Mouse (Mus musculus) kidney, postnatal 0 days (tissue): ENCODE data around the gene Cit. TPM values are rescaled to one million over a fixed set of nuclear protein-coding genes. Genes with fewer than 3 reads are reported as not detected.

Source experiments
- ATAC-seq: fragments of 200-750 bp; cut with Nextera tagmentation; replicated peaks from 2 replicates; pipeline ENCODE4 v1.8.0; 2017; ENCODE audit warnings: low read depth, moderate number of reproducible peaks, moderate TSS enrichment, moderate library complexity; ENCODE audit not compliant: low FRiP score
- DNase-seq: peaks from one replicate; pipeline ENCODE4 v3.0.0-alpha.2; 2016; ENCODE audit warnings: low spot score
- H3K27ac ChIP-seq: fragments of 300-500 bp; sonication (generic); 2 replicates; pipeline ENCODE4 v1.5.1; 2014; ENCODE audit warnings: mild to moderate bottlenecking
- H3K27me3 ChIP-seq: fragments of 300-500 bp; sonication (generic); 2 replicates; pipeline ENCODE4 v1.6.1; 2014; ENCODE audit warnings: low read length, mixed read lengths; ENCODE audit not compliant: insufficient read depth
- H3K36me3 ChIP-seq: fragments of 300-500 bp; sonication (generic); 2 replicates; pipeline ENCODE4 v1.6.1; 2014; ENCODE audit warnings: low read length, mixed read lengths; ENCODE audit not compliant: insufficient read depth
- H3K4me1 ChIP-seq: fragments of 300-500 bp; sonication (generic); replicated peaks from 2 replicates; pipeline ENCODE4 v1.6.1; 2014; ENCODE audit warnings: antibody characterized with exemption, low read length, mixed read lengths; ENCODE audit not compliant: insufficient read depth
- H3K4me2 ChIP-seq: fragments of 300-500 bp; sonication (generic); 2 replicates; pipeline ENCODE4 v1.6.1; 2014; ENCODE audit warnings: mild to moderate bottlenecking, low read length, moderate library complexity, mixed read lengths
- H3K4me3 ChIP-seq: fragments of 300-500 bp; sonication (generic); replicated peaks from 2 replicates; pipeline ENCODE4 v1.5.1; 2014; ENCODE audit warnings: low read depth, low read length
- H3K9ac ChIP-seq: fragments of 300-500 bp; sonication (generic); 2 replicates; pipeline ENCODE4 v1.6.1; 2014; ENCODE audit warnings: low read depth, low read length
- H3K9me3 ChIP-seq: fragments of 300-500 bp; sonication (generic); replicated peaks from 2 replicates; pipeline ENCODE4 v1.6.1; 2016; ENCODE audit warnings: low read length, inconsistent platforms, mixed read lengths
- CTCF ChIP-seq: IDR thresholded peaks from 2 replicates; pipeline ENCODE4 v1.5.1; 2016; ENCODE audit warnings: antibody characterized with exemption, low read depth, mild to moderate bottlenecking, moderate library complexity
- WGBS: fragments of 180-500 bp; shearing (Covaris S2); extraction: QIAGEN DNeasy Blood & Tissue Kit; methylation state at CpG from one replicate; pipeline ENCODE4 v1.1.7; 2014; 5-methylcytosine and 5-hydroxymethylcytosine counted together
- polyA plus RNA-seq: library from polyadenylated mRNA; unstranded; fragments of >200 nt; fragmentation: Nextera tagmentation; extraction: Ambion mirVana; gene quantifications from 2 replicates; pipeline ENCODE4 v1.2.1, GENCODE M21; 2015

The Cit gene
- polyA plus RNA-seq, 1 experiment from 2014 or later = 8.8 TPM

DNA sequence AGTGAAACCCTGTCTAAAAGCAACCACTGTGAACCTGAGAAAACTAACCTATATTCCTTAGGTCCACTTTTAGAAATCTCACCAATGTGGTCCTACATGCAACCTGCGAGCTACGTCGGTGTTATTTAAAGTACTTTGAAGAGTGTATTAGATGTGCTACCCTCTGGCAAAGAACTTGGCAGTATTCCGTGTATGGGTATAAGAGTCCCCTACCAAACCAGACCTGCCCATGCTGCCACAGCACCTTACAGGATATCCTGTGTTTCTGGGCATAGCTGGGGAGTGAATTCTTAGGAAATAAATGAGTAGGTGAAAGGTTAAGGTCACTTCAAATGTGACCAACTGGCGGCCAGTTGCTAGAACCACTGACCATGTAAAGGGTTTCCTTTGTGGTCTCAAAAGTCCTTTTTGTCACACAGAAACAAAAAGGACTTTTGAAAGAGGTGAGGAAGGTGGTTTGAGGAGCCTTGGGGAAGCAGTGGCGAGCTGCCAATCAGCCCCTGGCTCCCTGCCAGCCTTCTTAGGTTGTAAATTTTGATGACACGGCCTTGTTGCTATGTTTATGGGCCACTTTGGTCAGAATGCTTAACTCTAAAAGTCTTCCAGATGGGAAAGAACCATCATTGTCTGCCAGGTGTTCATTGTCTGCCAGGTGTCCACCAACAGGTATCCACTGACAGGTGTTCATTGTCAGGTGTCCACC, 137.7 kb downstream of the Cit start:
- ATAC-seq (no peak), DNase-seq (peak; percentile 46)
- TF ChIP-seq CTCF = no peak
- 0 out of 2 replicates have a peak, but pooled peaks cover 3% of the 10 kb centered on the region for H3K36me3 ChIP-seq
- no peak overlapping the region for H3K9ac ChIP-seq
- no peaks in the 10 kb centered on the region for H3K27me3 ChIP-seq
- H3K4me2 ChIP-seq = no peak overlapping the region
- H3K4me3 ChIP-seq = no peak overlapping the region
- H3K27ac ChIP-seq = peak overlapping the region; percentile 37
- no peaks in the 10 kb centered on the region for H3K9me3 ChIP-seq
- 51% methylated on average over 7 of the region's 7 CpGs for WGBS
- H3K4me1 ChIP-seq = peaks cover 14% of the 10 kb centered on the region

DNA sequence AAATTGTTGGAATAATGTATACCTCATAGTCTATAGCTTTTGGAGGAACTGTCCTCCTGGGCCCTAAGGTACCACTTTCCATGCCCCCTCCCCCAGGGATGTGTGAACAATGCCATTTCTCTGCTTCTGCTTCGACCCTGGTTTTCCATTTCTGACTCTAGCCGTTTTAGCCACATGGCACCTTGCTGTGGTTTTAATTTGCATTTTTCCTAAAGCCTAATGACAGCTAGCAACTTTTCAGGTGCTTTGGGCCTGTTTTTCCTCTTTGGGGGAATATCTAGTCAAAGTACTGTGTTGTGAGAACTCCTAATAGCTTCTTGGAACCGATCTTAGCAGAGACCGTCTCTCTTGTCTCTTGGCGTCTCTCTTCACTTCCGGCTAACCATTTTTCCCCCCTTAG, 139.3 kb downstream of the Cit start:
- Histone ChIP-seq H3K4me1 (peaks cover 7% of the 10 kb centered on the region; the same call in 1 of the 2 replicates), H3K4me3 (no peak overlapping the region), H3K4me2 (no peak overlapping the region), H3K27me3 (no peaks in the 10 kb centered on the region), H3K9me3 (no peaks in the 10 kb centered on the region), H3K36me3 (0 out of 2 replicates have a peak, but pooled peaks cover 7% of the 10 kb centered on the region), H3K9ac (no peak overlapping the region), H3K27ac (no peak overlapping the region)
- 98% methylated on average over 6 of the region's 6 CpGs for WGBS
- ATAC-seq = no peak
- DNase-seq = no peak
- TF ChIP-seq CTCF = no peak

DNA sequence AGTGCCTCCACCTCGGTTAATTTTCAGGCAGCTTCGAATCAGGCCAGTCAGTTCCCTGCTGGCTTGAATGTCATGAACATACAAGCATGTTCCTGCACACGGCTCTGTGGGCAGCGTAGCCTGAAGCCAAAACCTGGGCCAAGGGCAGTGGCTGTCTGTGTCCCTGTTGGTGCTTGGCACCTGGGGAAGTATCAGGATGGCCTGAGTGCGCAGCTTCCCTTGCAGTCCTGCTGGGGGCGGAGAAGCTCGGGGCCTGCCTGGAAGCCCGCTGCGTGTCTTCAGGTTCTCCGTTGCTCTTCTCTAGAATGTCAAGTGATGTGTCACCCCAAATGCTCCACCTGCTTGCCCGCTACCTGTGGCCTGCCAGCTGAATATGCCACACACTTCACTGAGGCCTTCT, 140.0 kb downstream of the Cit start:
- Histone ChIP-seq H3K36me3 (0 out of 2 replicates have a peak, but pooled peaks cover 9% of the 10 kb centered on the region), H3K4me3 (no peak overlapping the region), H3K27ac (no peak overlapping the region), H3K9me3 (no peaks in the 10 kb centered on the region), H3K4me1 (peaks cover 7% of the 10 kb centered on the region; the same call in 1 of the 2 replicates), H3K4me2 (no peak overlapping the region), H3K27me3 (no peaks in the 10 kb centered on the region), H3K9ac (no peak overlapping the region)
- ATAC-seq (no peak), DNase-seq (no peak)
- WGBS = 93% methylated on average over 11 of the region's 11 CpGs
- TF ChIP-seq CTCF = no peak

DNA sequence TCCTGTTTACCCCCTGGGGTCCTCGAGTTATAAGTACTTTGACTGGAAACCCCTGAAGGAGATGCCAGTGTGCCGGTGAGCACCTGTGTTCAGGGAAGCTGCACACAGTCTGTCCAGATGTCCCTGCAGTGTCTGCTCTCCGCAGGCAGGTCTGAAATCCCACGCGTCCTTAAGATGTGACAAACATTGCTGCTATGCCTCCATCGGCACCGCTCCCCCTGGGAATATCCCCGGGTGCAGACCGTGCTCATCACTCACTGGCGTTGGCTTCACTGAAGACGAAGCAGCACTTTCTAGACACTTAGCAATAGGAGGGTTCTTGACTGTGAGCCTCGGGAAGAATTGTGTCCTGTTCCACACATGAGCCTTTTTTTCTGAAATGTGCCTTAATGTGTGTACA, 142.2 kb downstream of the Cit start:
- Histone ChIP-seq H3K9me3 (no peaks in the 10 kb centered on the region), H3K4me2 (no peak overlapping the region), H3K4me3 (no peak overlapping the region), H3K36me3 (peaks cover 26% of the 10 kb centered on the region; the same call in 1 of the 2 replicates), H3K9ac (no peak overlapping the region), H3K27me3 (no peaks in the 10 kb centered on the region), H3K4me1 (peaks cover 7% of the 10 kb centered on the region; the same call in 1 of the 2 replicates), H3K27ac (no peak overlapping the region)
- WGBS = 92% methylated on average over 12 of the region's 12 CpGs
- TF ChIP-seq CTCF = no peak
- DNase-seq (no peak), ATAC-seq (no peak)

DNA sequence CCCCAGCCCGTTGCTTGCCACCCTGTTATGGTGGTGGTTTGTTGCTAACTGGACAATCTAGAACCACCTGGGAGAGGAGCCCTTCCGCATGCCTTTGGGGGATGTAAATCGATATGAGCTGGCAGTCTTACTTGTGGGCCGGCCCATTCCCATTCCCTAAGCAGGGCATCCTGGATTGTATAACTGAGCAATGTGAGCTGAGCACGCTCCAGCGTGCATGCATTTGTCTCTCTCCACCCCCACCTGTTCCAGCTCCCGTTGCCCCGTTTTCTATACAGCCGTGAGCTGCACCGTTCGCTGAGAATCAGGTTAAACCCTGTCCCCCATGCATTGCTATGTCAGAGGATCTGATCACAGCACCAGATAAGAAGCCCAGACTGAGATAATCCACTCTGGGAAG, 146.6 kb downstream of the Cit start:
- no peak overlapping the region for H3K27ac ChIP-seq
- ATAC-seq (no peak), DNase-seq (no peak)
- WGBS = 85% methylated on average over 11 of the region's 11 CpGs
- no peak overlapping the region for H3K4me2 ChIP-seq
- H3K4me3 ChIP-seq = no peak overlapping the region
- H3K36me3 ChIP-seq = peaks cover 23% of the 10 kb centered on the region; the same call in 1 of the 2 replicates
- H3K9ac ChIP-seq = no peak overlapping the region
- no peaks in the 10 kb centered on the region for H3K9me3 ChIP-seq
- no peaks in the 10 kb centered on the region for H3K4me1 ChIP-seq
- no peaks in the 10 kb centered on the region for H3K27me3 ChIP-seq
- TF ChIP-seq CTCF = no peak

DNA sequence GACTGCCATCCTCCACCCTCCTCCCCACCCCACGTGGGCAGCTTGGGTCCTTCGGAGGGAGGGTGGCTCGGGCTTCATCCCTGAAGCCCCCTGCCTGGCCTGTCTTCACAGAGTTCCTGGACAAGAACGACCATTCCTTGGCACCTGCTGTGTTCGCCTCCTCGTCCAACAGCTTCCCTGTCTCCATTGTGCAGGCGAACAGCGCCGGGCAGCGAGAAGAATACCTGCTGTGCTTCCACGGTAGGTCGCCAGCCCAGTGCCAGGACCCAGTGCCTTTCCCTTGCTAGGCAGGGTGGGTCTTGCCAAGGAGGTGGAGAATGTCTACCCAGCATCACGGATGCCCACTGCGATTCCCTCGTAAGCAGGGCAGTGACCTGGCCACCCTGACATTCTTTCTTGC, 149.0 kb downstream of the Cit start:
- no peak for TF ChIP-seq CTCF
- DNase-seq = no peak
- ATAC-seq = no peak
- H3K9me3 ChIP-seq = no peaks in the 10 kb centered on the region
- WGBS = 95% methylated on average over 15 of the region's 15 CpGs
- H3K36me3 ChIP-seq = peaks cover 19% of the 10 kb centered on the region; the same call in 1 of the 2 replicates
- no peak overlapping the region for H3K27ac ChIP-seq
- no peak overlapping the region for H3K9ac ChIP-seq
- H3K4me3 ChIP-seq = no peak overlapping the region
- H3K4me1 ChIP-seq = no peaks in the 10 kb centered on the region
- H3K27me3 ChIP-seq = no peaks in the 10 kb centered on the region
- no peak overlapping the region for H3K4me2 ChIP-seq

DNA sequence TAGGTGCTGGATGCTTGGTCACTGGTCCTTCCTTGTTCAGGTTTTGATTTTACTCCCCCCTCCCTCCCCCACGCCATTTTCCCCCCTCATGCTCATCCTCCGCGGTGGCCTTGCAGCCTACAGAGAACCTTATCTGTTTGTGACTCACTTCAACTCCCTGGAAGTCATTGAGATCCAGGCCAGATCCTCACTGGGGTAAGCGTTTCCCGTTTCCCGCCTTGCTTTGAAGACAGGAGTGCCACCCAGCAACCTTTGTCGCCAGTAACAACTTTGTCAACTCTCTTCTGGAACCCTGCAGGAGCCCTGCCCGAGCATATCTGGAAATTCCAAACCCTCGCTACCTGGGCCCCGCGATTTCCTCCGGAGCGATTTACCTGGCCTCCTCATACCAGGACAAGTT, 152.3 kb downstream of the Cit start:
- Histone ChIP-seq H3K36me3 (no peaks in the 10 kb centered on the region), H3K4me3 (no peak overlapping the region), H3K4me2 (no peak overlapping the region), H3K9me3 (no peaks in the 10 kb centered on the region), H3K27ac (no peak overlapping the region), H3K4me1 (no peaks in the 10 kb centered on the region), H3K9ac (no peak overlapping the region), H3K27me3 (no peaks in the 10 kb centered on the region)
- 81% methylated on average over 13 of the region's 13 CpGs for WGBS
- TF ChIP-seq CTCF = no peak
- ATAC-seq (no peak), DNase-seq (no peak)
